Mouse (Mus musculus) liver (tissue): ENCODE results near the gene Itpr1.

ENCODE experiments used
- DNase-seq: peaks from one replicate; pipeline ENCODE4 v3.0.0-alpha.2; 2020; ENCODE audit warnings: mixed read lengths

Itpr1 gene

GRCm38 (mm10) chr6:108524617-108525010, 311.7 kb downstream of the Itpr1 start:
- DNase-seq = no peak

GRCm38 (mm10) chr6:108527560-108527959, 314.7 kb downstream of the Itpr1 start:
- DNase-seq = no peak

- no peak for DNase-seq
Observed at GRCm38 (mm10) chr6:108527993-108528392, 315.1 kb downstream of the Itpr1 start.

- DNase-seq = peak; percentile 89
Observed at GRCm38 (mm10) chr6:108529150-108529549, 316.3 kb downstream of the Itpr1 start.

GRCm38 (mm10) chr6:108530781-108531323, 318.0 kb downstream of the Itpr1 start:
- DNase-seq = peak; percentile 61

GRCm38 (mm10) chr6:108531324-108532311, 318.7 kb downstream of the Itpr1 start:
- peak; percentile 84 for DNase-seq

GRCm38 (mm10) chr6:108532486-108533179, 319.7 kb downstream of the Itpr1 start:
- peak; percentile 67 for DNase-seq

- DNase-seq = no peak
Observed at GRCm38 (mm10) chr6:108534139-108534538, 321.2 kb downstream of the Itpr1 start.

- DNase-seq = no peak
Observed at GRCm38 (mm10) chr6:108534596-108534995, 321.7 kb downstream of the Itpr1 start.

GRCm38 (mm10) chr6:108535309-108535708, 322.4 kb downstream of the Itpr1 start:
- DNase-seq = no peak

- peak; percentile 44 for DNase-seq
Observed at GRCm38 (mm10) chr6:108536546-108537317, 323.8 kb downstream of the Itpr1 start.

GRCm38 (mm10) chr6:108538406-108538805, 325.5 kb downstream of the Itpr1 start:
- no peak for DNase-seq

- DNase-seq = no peak
Observed at GRCm38 (mm10) chr6:108540441-108540840, 327.5 kb downstream of the Itpr1 start.

GRCm38 (mm10) chr6:108544917-108545316, 332.0 kb downstream of the Itpr1 start:
- no peak for DNase-seq

- no peak for DNase-seq
Observed at GRCm38 (mm10) chr6:108545464-108545863, 332.6 kb downstream of the Itpr1 start.

- no peak for DNase-seq
Observed at GRCm38 (mm10) chr6:108548413-108548812, 335.5 kb downstream of the Itpr1 start.

- DNase-seq = no peak
Observed at GRCm38 (mm10) chr6:108549495-108549935, 336.6 kb downstream of the Itpr1 start.

- DNase-seq = no peak
Observed at GRCm38 (mm10) chr6:108551725-108552620, 339.1 kb downstream of the Itpr1 start.

GRCm38 (mm10) chr6:108553013-108553412, 340.1 kb downstream of the Itpr1 start:
- no peak for DNase-seq

GRCm38 (mm10) chr6:108553536-108553935, 340.6 kb downstream of the Itpr1 start:
- no peak for DNase-seq

GRCm38 (mm10) chr6:108554389-108554788, 341.5 kb downstream of the Itpr1 start:
- no peak for DNase-seq
